Mouse (Mus musculus): ENCODE results near the gene Rnf148. TPM values are rescaled to one million over a fixed set of nuclear protein-coding genes. Genes with fewer than 3 reads are reported as not detected.

Gene Rnf148
- total and polyA plus RNA-seq, 3 experiments = not detected

- no peak overlapping the region for H3K9ac ChIP-seq (ENCODE audit: insufficient read depth, low read depth)
- in situ Hi-C loops (cut with MboI; ENCODE audit: low pct_ligation_motif_present, low pct_unique_long_range_greater_than_20kb, low sequenced_read_pairs) (no loop called here), dilution Hi-C loops (cut with MboI; ENCODE audit: extremely low pct_ligation_motif_present, extremely low pct_unique_long_range_greater_than_20kb, low sequenced_read_pairs) (no loop called here)
- H3K4me1 ChIP-seq (ENCODE audit: control insufficient read depth in 1 of 2, insufficient read depth in 2 of 2) = no peaks in the 10 kb centered on the region
- H3K9me3 ChIP-seq (replicated peaks; ENCODE audit: low read length) = no peaks in the 10 kb centered on the region
- no peak overlapping the region for H3K4me2 ChIP-seq (ENCODE audit: insufficient read depth, low read depth, poor library complexity, severe bottlenecking)
- no peaks in the 10 kb centered on the region for H3K36me3 ChIP-seq (replicated peaks in 1 of 2; ENCODE audit: control insufficient read depth in 1 of 2, insufficient read depth in 1 of 2, low read length in 1 of 2)
- no peak overlapping the region for H3K27ac ChIP-seq (ENCODE audit: insufficient read depth, low read depth)
- H3K27me3 ChIP-seq (replicated peaks) = no peaks in the 10 kb centered on the region
- no peak overlapping the region for H3K4me3 ChIP-seq (replicated peaks in 1 of 3; ENCODE audit: low read depth in 2 of 3, low read length in 2 of 3, poor library complexity in 1 of 3)
- no peak for DNase-seq (ENCODE audit: extremely low read depth)
- no peaks in the 10 kb centered on the region for H3K79me2 ChIP-seq (replicated peaks; ENCODE audit: control insufficient read depth, extremely low read depth, insufficient read depth, poor library complexity, severe bottlenecking)
- no peak for TF ChIP-seq ZC3H11A (IDR thresholded peaks at IDR 0.05; ENCODE audit: low read depth, low read length)
- no peak for TF ChIP-seq USF1 (IDR thresholded peaks at IDR 0.05; ENCODE audit: low read depth, low read length)
- no peak for TF ChIP-seq CHD2 (IDR thresholded peaks at IDR 0.05; ENCODE audit: low read length)
- no peak for TF ChIP-seq IRF4 (IDR thresholded peaks at IDR 0.05; ENCODE audit: low read depth, low read length)
- TF ChIP-seq CTCF (conservative IDR thresholded peaks at IDR 0.05 in 1 of 2, IDR thresholded peaks at IDR 0.05 in 1 of 2; ENCODE audit: low read depth in 2 of 2, low read length in 2 of 2) = no peak
- no peak for TF ChIP-seq SIN3A (IDR thresholded peaks at IDR 0.05; ENCODE audit: low read length)
- TF ChIP-seq E2F4 (IDR thresholded peaks at IDR 0.05; ENCODE audit: insufficient replicate concordance, low read depth, low read length) = no peak
- TF ChIP-seq ZNF384 (IDR thresholded peaks at IDR 0.05; ENCODE audit: low read depth, low read length) = no peak
- TF ChIP-seq MAX (IDR thresholded peaks at IDR 0.05; ENCODE audit: low read length) = no peak
- TF ChIP-seq GABPA (IDR thresholded peaks at IDR 0.05; ENCODE audit: insufficient replicate concordance, low read depth, low read length) = no peak
- no peak for TF ChIP-seq RAD21 (IDR thresholded peaks at IDR 0.05; ENCODE audit: low read depth, low read length)
- TF ChIP-seq MAZ (IDR thresholded peaks at IDR 0.05; ENCODE audit: low read depth, low read length) = no peak
- no peak for TF ChIP-seq USF2 (conservative IDR thresholded peaks at IDR 0.05; ENCODE audit: low read depth, low read length)
- TF ChIP-seq POLR2AphosphoS2 (IDR thresholded peaks at IDR 0.05; ENCODE audit: low read depth, low read length) = no peak
- no peak for TF ChIP-seq PAX5 (IDR thresholded peaks at IDR 0.05; ENCODE audit: low read length)
- TF ChIP-seq BHLHE40 (IDR thresholded peaks at IDR 0.05; ENCODE audit: low read depth, low read length) = no peak
Observed at GRCm38 (mm10) chr6:23678172-23678571, 23.2 kb upstream of the Rnf148 start.

GRCm38 (mm10) chr6:23650205-23650604 is 4.7 kb downstream of the Rnf148 start, which contains the start of gene Rnf133:
TSS of gene Rnf133 (minus strand) at chr6:23650305.
- Histone ChIP-seq H3K9me3 (replicated peaks; ENCODE audit: low read length) (no peaks in the 10 kb centered on the region), H3K4me1 (ENCODE audit: control insufficient read depth in 1 of 2, insufficient read depth in 2 of 2) (no peaks in the 10 kb centered on the region), H3K27ac (ENCODE audit: insufficient read depth, low read depth) (no peak within 1 kb of the TSS), H3K4me2 (ENCODE audit: insufficient read depth, low read depth, poor library complexity, severe bottlenecking) (no peak within 1 kb of the TSS), H3K9ac (ENCODE audit: insufficient read depth, low read depth) (no peak within 1 kb of the TSS), H3K36me3 (replicated peaks in 1 of 2; ENCODE audit: control insufficient read depth in 1 of 2, insufficient read depth in 1 of 2, low read length in 1 of 2) (no peaks in the 10 kb centered on the region), H3K79me2 (replicated peaks; ENCODE audit: control insufficient read depth, extremely low read depth, insufficient read depth, poor library complexity, severe bottlenecking) (no peaks in the 10 kb centered on the region), H3K4me3 (replicated peaks in 1 of 3; ENCODE audit: low read depth in 2 of 3, low read length in 2 of 3, poor library complexity in 1 of 3) (no peak within 1 kb of the TSS), H3K27me3 (replicated peaks) (no peaks in the 10 kb centered on the region)
- in situ Hi-C loops (cut with MboI; ENCODE audit: low pct_ligation_motif_present, low pct_unique_long_range_greater_than_20kb, low sequenced_read_pairs) = no loop called here
- TF ChIP-seq SMC3 (IDR thresholded peaks at IDR 0.05; ENCODE audit: low read depth, low read length) (no peak), POLR2AphosphoS2 (IDR thresholded peaks at IDR 0.05; ENCODE audit: low read depth, low read length) (no peak), JUN (IDR thresholded peaks at IDR 0.05; ENCODE audit: insufficient read depth, low read depth, low read length) (no peak), TBP (conservative IDR thresholded peaks at IDR 0.05; ENCODE audit: low read depth, low read length) (no peak), BHLHE40 (IDR thresholded peaks at IDR 0.05; ENCODE audit: low read depth, low read length) (no peak), UBTF (IDR thresholded peaks at IDR 0.05; ENCODE audit: low read depth, low read length) (no peak), GABPA (IDR thresholded peaks at IDR 0.05; ENCODE audit: insufficient replicate concordance, low read depth, low read length) (no peak), EP300 (IDR thresholded peaks at IDR 0.05; ENCODE audit: low read length) (no peak), MAZ (IDR thresholded peaks at IDR 0.05; ENCODE audit: low read depth, low read length) (no peak), ETS1 (conservative IDR thresholded peaks at IDR 0.05; ENCODE audit: low read depth, low read length) (no peak)
- DNase-seq (ENCODE audit: extremely low read depth) = no peak
- dilution Hi-C loops (cut with MboI; ENCODE audit: extremely low pct_ligation_motif_present, extremely low pct_unique_long_range_greater_than_20kb, low sequenced_read_pairs) = no loop called here
